Mouse (Mus musculus): Measurements from ENCODE around the gene Adgra3. TPM values are rescaled to one million over a fixed set of nuclear protein-coding genes. Genes with fewer than 3 reads are reported as not detected.
A peak's percentile ranks its signal among the peaks of the same experiment; 100 is the strongest.

The Adgra3 gene
- polyA plus RNA-seq, 1 experiment from 2014 or later, result 31.6 TPM

DNA sequence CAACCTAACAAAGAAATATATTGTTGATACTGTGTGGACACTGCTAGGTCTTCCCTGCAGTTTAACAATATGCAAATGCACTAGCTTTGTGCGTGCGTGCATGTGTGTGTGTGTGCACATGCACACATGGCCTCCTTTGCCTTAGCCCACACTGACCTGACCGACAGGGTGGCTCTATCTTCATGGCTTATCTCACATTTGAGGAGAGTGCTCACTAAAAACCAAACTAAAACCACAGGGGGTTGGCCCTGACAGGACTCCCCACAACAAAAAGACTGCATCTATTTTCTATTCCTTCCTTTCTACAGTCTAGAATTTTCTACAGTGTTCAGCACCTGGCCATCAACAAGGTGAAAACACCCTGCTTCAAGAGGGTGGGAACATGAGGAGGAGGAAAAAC is 32.7 kb downstream of the Adgra3 start:
- ATAC-seq (ENCODE audit: low FRiP score) (no peak), DNase-seq (ENCODE audit: low spot score) (no peak)
- Histone ChIP-seq H3K36me3 (ENCODE audit: control insufficient read depth, insufficient read depth, low read length) (no peaks in the 10 kb centered on the region; the same call in 1 of the 2 replicates), H3K4me3 (ENCODE audit: low read depth, low read length) (no peak overlapping the region), H3K27me3 (ENCODE audit: control insufficient read depth, insufficient read depth, low read length) (no peaks in the 10 kb centered on the region), H3K4me2 (replicated peaks; ENCODE audit: low read depth, low read length) (no peak overlapping the region), H3K9me3 (ENCODE audit: control insufficient read depth, low read length) (no peaks in the 10 kb centered on the region), H3K4me1 (replicated peaks; ENCODE audit: control insufficient read depth, insufficient read depth, low read length) (no peaks in the 10 kb centered on the region), H3K9ac (ENCODE audit: low read depth, low read length) (no peak overlapping the region), H3K27ac (ENCODE audit: low read depth, low read length) (no peak overlapping the region)
- WGBS, result 81% methylated on average over 3 of the region's 3 CpGs

DNA sequence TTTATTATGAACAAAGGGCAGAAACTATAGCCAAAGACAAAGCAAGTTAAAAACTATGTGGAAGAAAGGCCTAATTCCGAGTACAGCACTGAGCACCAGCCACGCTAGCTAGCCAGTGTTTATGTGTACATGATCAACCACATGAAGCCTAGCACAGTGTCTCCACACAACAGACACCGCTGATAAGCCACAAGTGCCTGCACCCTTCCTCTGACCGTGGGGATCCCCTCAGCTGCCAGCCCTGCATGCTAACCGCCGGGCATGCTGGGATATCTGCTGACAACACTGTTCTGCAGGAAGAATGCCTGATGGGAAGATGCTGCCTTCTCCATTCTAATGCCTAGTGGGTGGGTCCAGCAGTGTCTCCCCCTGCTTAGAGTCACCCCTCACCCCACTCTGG is 34.7 kb downstream of the Adgra3 start:
- Histone ChIP-seq H3K4me2 (replicated peaks; ENCODE audit: low read depth, low read length) (no peak overlapping the region), H3K27ac (ENCODE audit: low read depth, low read length) (no peak overlapping the region), H3K4me3 (ENCODE audit: low read depth, low read length) (no peak overlapping the region), H3K36me3 (ENCODE audit: control insufficient read depth, insufficient read depth, low read length) (no peaks in the 10 kb centered on the region; the same call in 1 of the 2 replicates), H3K4me1 (replicated peaks; ENCODE audit: control insufficient read depth, insufficient read depth, low read length) (no peaks in the 10 kb centered on the region), H3K27me3 (ENCODE audit: control insufficient read depth, insufficient read depth, low read length) (no peaks in the 10 kb centered on the region), H3K9me3 (ENCODE audit: control insufficient read depth, low read length) (no peaks in the 10 kb centered on the region), H3K9ac (ENCODE audit: low read depth, low read length) (no peak overlapping the region)
- ATAC-seq (ENCODE audit: low FRiP score) (no peak), DNase-seq (ENCODE audit: low spot score) (no peak)
- 94% methylated on average over 6 of the region's 6 CpGs for WGBS

DNA sequence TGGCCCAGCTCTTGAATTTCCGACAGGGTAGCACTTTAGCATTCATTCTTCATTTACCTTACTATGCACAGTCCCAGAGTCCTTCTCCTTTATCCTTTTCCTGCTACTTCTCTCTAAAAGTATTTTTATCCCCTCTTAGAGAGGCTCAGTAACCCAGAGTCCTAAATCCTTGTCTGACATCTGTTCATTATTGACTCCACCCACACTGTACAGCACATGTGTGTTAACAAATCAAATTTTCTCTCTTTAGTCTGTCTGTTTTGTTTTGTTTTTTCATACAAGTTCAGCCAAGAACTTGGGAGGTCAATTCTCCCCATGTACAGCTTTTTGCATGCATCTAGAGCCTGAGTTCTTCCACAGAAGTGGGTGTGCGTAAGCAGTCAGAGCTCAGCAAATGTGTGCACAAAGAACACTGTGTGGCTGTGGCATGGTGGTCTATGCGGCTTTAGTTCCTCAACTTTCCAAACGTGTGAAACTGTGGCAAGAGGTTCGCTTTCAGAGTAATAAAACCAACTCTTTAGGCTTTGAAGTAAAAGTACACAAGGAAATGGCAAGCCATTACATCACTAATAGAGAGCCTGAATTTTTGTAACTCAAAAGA is 42.7 kb downstream of the Adgra3 start:
- Histone ChIP-seq H3K4me1 (replicated peaks; ENCODE audit: control insufficient read depth, insufficient read depth, low read length) (no peaks in the 10 kb centered on the region), H3K36me3 (ENCODE audit: control insufficient read depth, insufficient read depth, low read length) (no peaks in the 10 kb centered on the region), H3K9ac (ENCODE audit: low read depth, low read length) (no peak overlapping the region), H3K27ac (ENCODE audit: low read depth, low read length) (no peak overlapping the region), H3K27me3 (ENCODE audit: control insufficient read depth, insufficient read depth, low read length) (no peaks in the 10 kb centered on the region), H3K9me3 (ENCODE audit: control insufficient read depth, low read length) (no peaks in the 10 kb centered on the region), H3K4me2 (replicated peaks; ENCODE audit: low read depth, low read length) (no peak overlapping the region), H3K4me3 (ENCODE audit: low read depth, low read length) (no peak overlapping the region)
- no peak for ATAC-seq (ENCODE audit: low FRiP score)
- 89% methylated on average over 5 of the region's 5 CpGs for WGBS
- DNase-seq (ENCODE audit: low spot score), result no peak

DNA sequence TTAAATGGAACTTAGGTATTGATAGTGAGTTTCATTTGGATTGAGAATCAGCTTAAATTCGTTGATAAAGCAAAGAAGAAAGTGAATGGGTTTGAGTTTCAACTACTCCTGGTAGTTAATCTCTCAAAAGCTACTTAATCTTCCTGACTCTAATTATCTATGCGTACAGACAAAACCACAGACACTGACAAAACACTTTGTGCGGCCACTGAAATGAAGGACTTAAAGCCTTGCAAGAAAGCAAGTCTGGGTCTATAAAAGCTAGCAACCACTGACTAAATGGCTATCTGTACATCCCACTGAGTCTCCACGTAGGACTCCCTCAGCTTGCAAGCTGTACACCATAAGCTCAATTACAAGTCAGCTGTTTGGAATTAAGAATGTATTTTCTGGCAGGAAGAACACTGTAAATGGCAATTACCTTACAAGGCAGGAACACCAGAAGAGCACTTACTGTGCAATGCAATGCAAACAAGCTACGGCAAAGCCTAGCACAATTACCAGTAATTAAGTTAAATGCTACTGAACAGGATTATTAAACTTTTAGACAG is 43.6 kb downstream of the Adgra3 start:
- no peak overlapping the region for H3K4me3 ChIP-seq (ENCODE audit: low read depth, low read length)
- DNase-seq (ENCODE audit: low spot score) (no peak), ATAC-seq (ENCODE audit: low FRiP score) (no peak)
- no peak overlapping the region for H3K27ac ChIP-seq (ENCODE audit: low read depth, low read length)
- H3K36me3 ChIP-seq (ENCODE audit: control insufficient read depth, insufficient read depth, low read length), result no peaks in the 10 kb centered on the region
- H3K27me3 ChIP-seq (ENCODE audit: control insufficient read depth, insufficient read depth, low read length), result no peaks in the 10 kb centered on the region
- no peaks in the 10 kb centered on the region for H3K9me3 ChIP-seq (ENCODE audit: control insufficient read depth, low read length)
- no peak overlapping the region for H3K9ac ChIP-seq (ENCODE audit: low read depth, low read length)
- 78% methylated on average over 5 of the region's 5 CpGs for WGBS
- H3K4me1 ChIP-seq (replicated peaks; ENCODE audit: control insufficient read depth, insufficient read depth, low read length), result no peaks in the 10 kb centered on the region
- no peak overlapping the region for H3K4me2 ChIP-seq (replicated peaks; ENCODE audit: low read depth, low read length)

DNA sequence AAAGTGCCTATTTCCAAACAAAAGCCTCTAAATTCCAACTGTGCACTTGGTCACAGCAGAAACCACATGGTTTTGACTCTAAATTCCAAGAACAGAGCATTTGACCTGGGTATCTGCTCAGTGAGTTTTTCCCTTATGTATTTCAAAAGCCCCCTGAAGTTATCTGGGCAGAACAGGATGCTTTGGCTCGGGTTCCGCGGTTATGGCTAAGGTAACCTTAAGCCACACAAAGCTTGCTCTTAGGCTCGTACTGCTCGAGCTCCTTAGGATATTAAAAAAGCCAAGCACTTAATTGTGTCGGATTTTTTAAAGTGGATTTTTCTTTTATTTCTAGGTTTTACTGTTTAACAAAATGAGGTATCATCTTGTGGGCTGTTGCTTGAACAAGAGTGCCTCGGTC is 44.1 kb downstream of the Adgra3 start:
- ATAC-seq (ENCODE audit: low FRiP score) (no peak), DNase-seq (ENCODE audit: low spot score) (no peak)
- Histone ChIP-seq H3K36me3 (ENCODE audit: control insufficient read depth, insufficient read depth, low read length) (no peaks in the 10 kb centered on the region), H3K9ac (ENCODE audit: low read depth, low read length) (no peak overlapping the region), H3K27me3 (ENCODE audit: control insufficient read depth, insufficient read depth, low read length) (no peaks in the 10 kb centered on the region), H3K9me3 (ENCODE audit: control insufficient read depth, low read length) (no peaks in the 10 kb centered on the region), H3K4me1 (replicated peaks; ENCODE audit: control insufficient read depth, insufficient read depth, low read length) (no peaks in the 10 kb centered on the region), H3K27ac (ENCODE audit: low read depth, low read length) (no peak overlapping the region), H3K4me2 (replicated peaks; ENCODE audit: low read depth, low read length) (no peak overlapping the region), H3K4me3 (ENCODE audit: low read depth, low read length) (no peak overlapping the region)
- 75% methylated on average over 7 of the region's 7 CpGs for WGBS

DNA sequence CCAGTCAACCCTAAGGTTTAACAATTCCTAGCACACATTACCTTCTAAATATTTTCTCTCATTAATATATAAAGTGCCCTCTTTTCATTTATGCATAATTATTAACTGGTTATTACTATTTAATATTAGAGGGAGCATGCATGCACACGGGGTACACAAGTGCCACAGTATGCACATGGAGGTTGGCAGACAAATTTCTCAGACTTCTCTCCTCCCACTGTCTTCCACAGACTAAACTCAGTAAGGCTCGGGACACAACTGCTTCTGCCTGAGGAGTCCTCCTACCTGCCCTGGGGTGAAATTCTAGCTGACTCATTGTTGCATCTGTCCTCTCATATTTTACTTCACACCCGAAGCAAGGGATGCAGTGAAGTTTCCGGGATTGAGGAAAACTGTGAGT is 44.8 kb downstream of the Adgra3 start:
- no peak overlapping the region for H3K27ac ChIP-seq (ENCODE audit: low read depth, low read length)
- ATAC-seq (ENCODE audit: low FRiP score) (no peak), DNase-seq (ENCODE audit: low spot score) (no peak)
- H3K4me1 ChIP-seq (replicated peaks; ENCODE audit: control insufficient read depth, insufficient read depth, low read length), result no peaks in the 10 kb centered on the region
- H3K9ac ChIP-seq (ENCODE audit: low read depth, low read length), result no peak overlapping the region
- no peaks in the 10 kb centered on the region for H3K9me3 ChIP-seq (ENCODE audit: control insufficient read depth, low read length)
- 84% methylated on average over 4 of the region's 4 CpGs for WGBS
- no peak overlapping the region for H3K4me3 ChIP-seq (ENCODE audit: low read depth, low read length)
- no peaks in the 10 kb centered on the region for H3K36me3 ChIP-seq (ENCODE audit: control insufficient read depth, insufficient read depth, low read length)
- no peak overlapping the region for H3K4me2 ChIP-seq (replicated peaks; ENCODE audit: low read depth, low read length)
- no peaks in the 10 kb centered on the region for H3K27me3 ChIP-seq (ENCODE audit: control insufficient read depth, insufficient read depth, low read length)

DNA sequence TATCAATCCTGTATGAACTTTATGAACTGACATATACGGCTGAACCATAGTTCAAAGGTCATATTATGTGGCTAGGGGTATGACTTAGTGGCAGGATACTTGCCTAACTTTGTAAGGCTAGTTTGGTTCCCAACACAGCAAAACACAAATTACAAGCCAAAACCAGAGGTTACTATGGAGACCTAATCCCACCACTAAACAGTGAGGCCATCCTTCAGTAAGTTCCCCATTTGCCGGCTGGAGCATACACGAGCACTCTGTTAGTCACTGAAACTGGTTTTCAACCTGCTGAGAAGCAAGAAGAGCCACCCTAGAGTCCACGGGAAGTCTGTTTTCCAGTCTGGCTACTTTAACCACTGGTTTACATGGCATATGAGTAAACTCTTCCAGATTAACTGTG is 50.0 kb downstream of the Adgra3 start:
- H3K27ac ChIP-seq (ENCODE audit: low read depth, low read length), result no peak overlapping the region

DNA sequence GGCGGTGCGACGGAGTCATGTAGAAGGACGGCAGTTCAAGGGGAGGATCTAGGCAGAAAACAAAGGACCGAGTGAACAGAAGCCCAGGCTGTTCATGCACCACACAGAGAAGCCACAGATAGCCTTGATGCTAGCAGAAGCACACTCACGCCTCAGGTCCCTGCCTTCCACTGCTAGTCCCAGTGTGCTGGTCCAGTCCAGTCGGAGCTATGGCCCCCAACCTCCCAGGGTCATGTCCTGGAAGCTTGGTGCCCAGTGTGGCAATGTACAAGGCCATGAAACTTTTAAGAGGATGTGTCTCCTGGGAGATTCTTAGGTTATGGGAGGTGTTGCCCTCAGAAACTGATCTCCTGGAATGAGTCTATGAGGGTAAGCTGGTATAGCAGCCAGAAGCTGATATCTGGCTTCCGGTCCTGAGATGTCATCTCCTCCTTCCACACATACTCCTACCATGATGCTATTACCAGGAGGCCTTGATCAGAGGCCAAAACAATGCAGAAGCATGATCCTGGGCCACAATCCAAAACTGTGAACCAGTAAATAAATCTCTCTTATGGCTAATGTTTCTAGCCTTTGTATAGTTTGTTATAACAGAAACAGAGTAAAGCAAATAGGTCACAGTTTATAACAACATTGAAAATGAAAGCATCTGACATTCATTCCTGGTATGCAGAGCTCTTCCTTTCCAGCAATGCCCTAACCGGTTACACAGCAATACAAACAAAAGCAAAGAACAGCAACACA is 51.7 kb downstream of the Adgra3 start:
- Histone ChIP-seq H3K36me3 (ENCODE audit: control insufficient read depth, insufficient read depth, low read length) (peaks cover 4% of the 10 kb centered on the region; the same call in 1 of the 2 replicates), H3K27me3 (ENCODE audit: control insufficient read depth, insufficient read depth, low read length) (no peaks in the 10 kb centered on the region), H3K4me1 (replicated peaks; ENCODE audit: control insufficient read depth, insufficient read depth, low read length) (no peaks in the 10 kb centered on the region), H3K9ac (ENCODE audit: low read depth, low read length) (no peak overlapping the region), H3K4me3 (ENCODE audit: low read depth, low read length) (no peak overlapping the region), H3K4me2 (replicated peaks; ENCODE audit: low read depth, low read length) (no peak overlapping the region), H3K9me3 (ENCODE audit: control insufficient read depth, low read length) (no peaks in the 10 kb centered on the region), H3K27ac (ENCODE audit: low read depth, low read length) (no peak overlapping the region)
- ATAC-seq (ENCODE audit: low FRiP score) (no peak), DNase-seq (ENCODE audit: low spot score) (no peak)
- WGBS, result 92% methylated on average over 9 of the region's 9 CpGs

More for the DNA sequence above, 50.0 kb downstream of the Adgra3 start:
- H3K4me3 ChIP-seq (ENCODE audit: low read depth, low read length), result no peak overlapping the region
- H3K4me2 ChIP-seq (replicated peaks; ENCODE audit: low read depth, low read length), result no peak overlapping the region
- 78% methylated on average over 4 of the region's 4 CpGs for WGBS
- H3K27me3 ChIP-seq (ENCODE audit: control insufficient read depth, insufficient read depth, low read length), result no peaks in the 10 kb centered on the region
- H3K9me3 ChIP-seq (ENCODE audit: control insufficient read depth, low read length), result no peaks in the 10 kb centered on the region
- no peaks in the 10 kb centered on the region for H3K4me1 ChIP-seq (replicated peaks; ENCODE audit: control insufficient read depth, insufficient read depth, low read length)
- ATAC-seq (ENCODE audit: low FRiP score) (no peak), DNase-seq (ENCODE audit: low spot score) (no peak)
- peaks cover 4% of the 10 kb centered on the region; the same call in 1 of the 2 replicates for H3K36me3 ChIP-seq (ENCODE audit: control insufficient read depth, insufficient read depth, low read length)
- H3K9ac ChIP-seq (ENCODE audit: low read depth, low read length), result no peak overlapping the region

DNA sequence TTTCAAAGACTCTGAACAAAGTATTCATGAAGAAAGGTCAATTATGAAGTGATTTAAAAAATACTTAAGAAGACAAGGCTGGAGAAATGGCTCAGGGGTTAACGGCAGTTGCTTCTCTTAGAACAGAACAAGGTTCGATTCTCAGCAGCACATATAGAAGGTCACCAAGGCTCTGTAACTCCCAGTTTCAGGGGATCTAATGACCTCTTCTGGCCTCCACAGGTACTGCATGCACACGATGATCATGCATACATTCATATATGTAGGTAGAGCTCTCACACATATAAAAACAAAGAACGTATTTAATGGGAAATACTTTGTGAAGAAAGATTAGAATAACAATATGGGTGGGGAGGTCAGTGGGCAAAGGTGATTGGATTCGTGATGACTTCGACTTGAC is 56.5 kb downstream of the Adgra3 start:
- Histone ChIP-seq H3K9me3 (ENCODE audit: control insufficient read depth, low read length) (no peaks in the 10 kb centered on the region), H3K4me3 (ENCODE audit: low read depth, low read length) (no peak overlapping the region), H3K27me3 (ENCODE audit: control insufficient read depth, insufficient read depth, low read length) (no peaks in the 10 kb centered on the region), H3K9ac (ENCODE audit: low read depth, low read length) (no peak overlapping the region), H3K36me3 (ENCODE audit: control insufficient read depth, insufficient read depth, low read length) (peaks cover 8% of the 10 kb centered on the region; the same call in 1 of the 2 replicates), H3K27ac (ENCODE audit: low read depth, low read length) (no peak overlapping the region), H3K4me1 (replicated peaks; ENCODE audit: control insufficient read depth, insufficient read depth, low read length) (no peaks in the 10 kb centered on the region), H3K4me2 (replicated peaks; ENCODE audit: low read depth, low read length) (no peak overlapping the region)
- 0 out of 2 replicates have a peak, but pooled peaks have one; percentile 38 for ATAC-seq (ENCODE audit: low FRiP score)
- 87% methylated on average over 6 of the region's 6 CpGs for WGBS
- peak; percentile 41 for DNase-seq (ENCODE audit: low spot score)
